Comparison of ENCODE assay signal across 12 mouse cellular contexts in the genomic region with DNA sequence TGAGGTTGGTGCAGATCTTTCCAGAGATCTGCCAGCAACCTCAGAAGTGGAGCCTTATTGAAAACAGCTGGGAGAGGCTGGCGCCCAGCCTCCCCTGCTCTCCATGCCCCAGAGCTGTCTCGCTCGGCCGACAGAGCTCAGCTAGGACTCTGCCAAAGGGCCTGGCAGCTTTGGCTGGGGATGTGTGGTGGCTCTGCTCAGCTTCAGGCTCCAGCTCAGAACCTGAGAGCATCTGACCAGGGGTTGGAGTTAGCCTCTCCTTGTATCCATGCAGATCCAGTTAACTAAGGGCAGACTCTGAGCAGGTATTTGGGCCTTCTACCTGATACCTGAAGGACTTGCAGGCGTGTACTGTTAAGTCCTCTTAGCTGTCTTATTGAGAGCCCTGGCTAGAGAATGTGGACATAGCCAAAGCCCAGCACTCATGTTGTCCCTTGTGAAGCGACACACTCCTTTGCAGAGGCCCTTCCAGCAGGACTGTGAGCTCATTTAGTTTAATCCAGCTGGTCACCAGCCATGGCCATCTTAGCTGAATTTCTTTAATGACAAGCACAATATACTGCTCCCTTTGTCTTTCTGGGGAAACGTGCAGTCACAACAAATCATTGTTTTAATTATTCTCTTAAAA.
DNase-seq lines count a peak whose midpoint lies in the region; ATAC-seq lines count a peak whose summit lies in the region.
"Had no signal": no experiment of that assay in that cellular context is flagged by ENCODE, and none has a peak within 500 bp of the region (broad histone marks: within the 10 kb centered on the region; RNA-seq: fewer than 3 reads in every experiment).

No protein-coding gene starts in this region.

- H3K27ac ChIP-seq in kidney, embryonic 15.5 days, result no peak overlapping the region
- peak overlapping the region; percentile 66 for H3K27ac ChIP-seq in embryonic facial prominence, embryonic 12.5 days
- peak overlapping the region; percentile 73 for H3K27ac ChIP-seq in limb, embryonic 10.5 days
- H3K27ac ChIP-seq: forebrain, embryonic 12.5 days had no signal

- H3K36me3 ChIP-seq in kidney, embryonic 15.5 days, result no peaks in the 10 kb centered on the region
- no peaks in the 10 kb centered on the region for H3K36me3 ChIP-seq in embryonic facial prominence, embryonic 12.5 days
- no peaks in the 10 kb centered on the region for H3K36me3 ChIP-seq in limb, embryonic 10.5 days
- H3K36me3 ChIP-seq: forebrain, embryonic 12.5 days had no signal

- no peaks in the 10 kb centered on the region for H3K4me1 ChIP-seq in kidney, embryonic 15.5 days
- H3K4me1 ChIP-seq in embryonic facial prominence, embryonic 12.5 days, result peaks cover 17% of the 10 kb centered on the region
- peaks cover 11% of the 10 kb centered on the region for H3K4me1 ChIP-seq in limb, embryonic 10.5 days

- no peak for ATAC-seq in kidney, embryonic 15.5 days (replicated peaks; ENCODE audit: low FRiP score)
- ATAC-seq in embryonic facial prominence, embryonic 12.5 days (ENCODE audit: insufficient number of reproducible peaks, insufficient read depth, low FRiP score, low TSS enrichment), result peak; percentile 74; the same call in 1 of the 2 replicates

- DNase-seq in kidney, postnatal 10 days, result peak; percentile 26
- peak; percentile 63 for DNase-seq in limb, embryonic 10.5 days (ENCODE audit: low spot score)
- DNase-seq in lung, postnatal 25 days (ENCODE audit: low spot score), result peak; percentile 58
- DNase-seq in adrenal gland, adult 18-20 months (ENCODE audit: low spot score in 2 of 2), result no peak
- no peak for DNase-seq in thymus, postnatal 36 days
- no peak for DNase-seq in layer of hippocampus, adult 18-20 months (ENCODE audit: low spot score in 2 of 2)
- DNase-seq: cerebellum, adult 9-11 months; kidney, adult 18-20 months; right cerebral cortex, postnatal 4 days had no signal

- no peak overlapping the region for H3K9ac ChIP-seq in kidney, embryonic 15.5 days
- no peak overlapping the region for H3K9ac ChIP-seq in embryonic facial prominence, embryonic 12.5 days
- H3K9ac ChIP-seq: forebrain, embryonic 12.5 days had no signal

- H3K9me3 ChIP-seq in kidney, embryonic 15.5 days (replicated peaks), result no peaks in the 10 kb centered on the region
- H3K9me3 ChIP-seq in embryonic facial prominence, embryonic 12.5 days, result no peaks in the 10 kb centered on the region
- H3K9me3 ChIP-seq in limb, embryonic 10.5 days (replicated peaks), result no peaks in the 10 kb centered on the region
- H3K9me3 ChIP-seq: forebrain, embryonic 12.5 days had no signal

- H3K27me3 ChIP-seq in kidney, embryonic 15.5 days, result no peaks in the 10 kb centered on the region
- no peaks in the 10 kb centered on the region for H3K27me3 ChIP-seq in embryonic facial prominence, embryonic 12.5 days
- H3K27me3 ChIP-seq in limb, embryonic 10.5 days (ENCODE audit: low read depth, poor library complexity, severe bottlenecking), result no peaks in the 10 kb centered on the region
- H3K27me3 ChIP-seq: forebrain, embryonic 12.5 days had no signal

- H3K4me2 ChIP-seq in kidney, embryonic 15.5 days, result no peak overlapping the region
- H3K4me2 ChIP-seq in embryonic facial prominence, embryonic 12.5 days (replicated peaks), result no peak overlapping the region
- H3K4me2 ChIP-seq: forebrain, embryonic 12.5 days had no signal

- WGBS in kidney, embryonic 15.5 days, result 70% methylated on average over 7 of the region's 7 CpGs
- 47% methylated on average over 7 of the region's 7 CpGs for WGBS in embryonic facial prominence, embryonic 12.5 days
- 54% methylated on average over 7 of the region's 7 CpGs for WGBS in limb, embryonic 10.5 days

- H3K4me3 ChIP-seq in kidney, embryonic 15.5 days (replicated peaks), result no peak overlapping the region
- no peak overlapping the region for H3K4me3 ChIP-seq in embryonic facial prominence, embryonic 12.5 days
- no peak overlapping the region for H3K4me3 ChIP-seq in limb, embryonic 10.5 days
- H3K4me3 ChIP-seq: forebrain, embryonic 12.5 days had no signal

Comparison
In these comparisons a context has a peak if more than half of its experiments do, and no peak if none do; other contexts are left out.
1. DNase-seq: peak in kidney, postnatal 10 days (single experiment), limb, embryonic 10.5 days (single experiment) and lung, postnatal 25 days (single experiment); none in adrenal gland, adult 18-20 months (0 of 2), thymus, postnatal 36 days (0 of 2) and layer of hippocampus, adult 18-20 months (0 of 2).